Mouse (Mus musculus) stomach, embryonic 14.5 days (tissue): Measurements from ENCODE around the gene Gm48551. TPM values are rescaled to one million over a fixed set of nuclear protein-coding genes. Genes with fewer than 3 reads are reported as not detected.

ENCODE experiments used
- ATAC-seq: fragments of 200-750 bp; cut with Nextera tagmentation; 2 replicates; pipeline ENCODE4 v1.8.0; 2017; ENCODE audit warnings: low read depth, moderate TSS enrichment; ENCODE audit not compliant: insufficient number of reproducible peaks, insufficient read depth, low FRiP score
- H3K27ac ChIP-seq: fragments of 300-500 bp; sonication (generic); 2 replicates; pipeline ENCODE4 v1.5.1; 2014; ENCODE audit warnings: mild to moderate bottlenecking, low read length, moderate library complexity, mixed read lengths
- H3K27me3 ChIP-seq: fragments of 300-500 bp; sonication (generic); 2 replicates; pipeline ENCODE4 v1.6.1; 2014; ENCODE audit warnings: low read length, control low read depth, mixed read lengths; ENCODE audit not compliant: control insufficient read depth, insufficient read depth
- H3K36me3 ChIP-seq: fragments of 300-500 bp; sonication (generic); 2 replicates; pipeline ENCODE4 v1.6.1; 2014; ENCODE audit warnings: mild to moderate bottlenecking, control low read depth, low read length, moderate library complexity, mixed read lengths; ENCODE audit not compliant: control insufficient read depth, insufficient read depth
- H3K4me1 ChIP-seq: fragments of 300-500 bp; sonication (generic); 2 replicates; pipeline ENCODE4 v1.6.1; 2014; ENCODE audit warnings: low read length, control low read depth, mixed read lengths; ENCODE audit not compliant: control insufficient read depth, insufficient read depth
- H3K4me2 ChIP-seq: fragments of 300-500 bp; sonication (generic); replicated peaks from 2 replicates; pipeline ENCODE4 v1.6.1; 2014; ENCODE audit warnings: low read depth, low read length, control low read depth
- H3K4me3 ChIP-seq: fragments of 300-500 bp; sonication (generic); 2 replicates; pipeline ENCODE4 v1.5.1; 2014; ENCODE audit warnings: low read depth, low read length, control low read depth
- H3K9ac ChIP-seq: fragments of 300-500 bp; sonication (generic); replicated peaks from 2 replicates; pipeline ENCODE4 v1.6.1; 2014; ENCODE audit warnings: low read depth, mild to moderate bottlenecking, control low read depth, low read length, moderate library complexity, mixed read lengths
- H3K9me3 ChIP-seq: fragments of 300-500 bp; sonication (generic); 2 replicates; pipeline ENCODE4 v1.6.1; 2016; ENCODE audit warnings: low read depth, low read length, control low read depth; ENCODE audit not compliant: control insufficient read depth
- WGBS: fragments of 180-500 bp; shearing (Covaris S2); extraction: QIAGEN DNeasy Blood & Tissue Kit; methylation state at CpG from one replicate; pipeline ENCODE4 v1.1.7; 2014; 5-methylcytosine and 5-hydroxymethylcytosine counted together
- polyA plus RNA-seq: library from polyadenylated mRNA; unstranded; fragments of >200 nt; fragmentation: Nextera tagmentation; extraction: Ambion mirVana; gene quantifications from 2 replicates; pipeline ENCODE4 v1.2.1, GENCODE M21; 2014

Gene Gm48551
- polyA plus RNA-seq = 3.1 and 4.1 TPM in 2 replicates

DNA sequence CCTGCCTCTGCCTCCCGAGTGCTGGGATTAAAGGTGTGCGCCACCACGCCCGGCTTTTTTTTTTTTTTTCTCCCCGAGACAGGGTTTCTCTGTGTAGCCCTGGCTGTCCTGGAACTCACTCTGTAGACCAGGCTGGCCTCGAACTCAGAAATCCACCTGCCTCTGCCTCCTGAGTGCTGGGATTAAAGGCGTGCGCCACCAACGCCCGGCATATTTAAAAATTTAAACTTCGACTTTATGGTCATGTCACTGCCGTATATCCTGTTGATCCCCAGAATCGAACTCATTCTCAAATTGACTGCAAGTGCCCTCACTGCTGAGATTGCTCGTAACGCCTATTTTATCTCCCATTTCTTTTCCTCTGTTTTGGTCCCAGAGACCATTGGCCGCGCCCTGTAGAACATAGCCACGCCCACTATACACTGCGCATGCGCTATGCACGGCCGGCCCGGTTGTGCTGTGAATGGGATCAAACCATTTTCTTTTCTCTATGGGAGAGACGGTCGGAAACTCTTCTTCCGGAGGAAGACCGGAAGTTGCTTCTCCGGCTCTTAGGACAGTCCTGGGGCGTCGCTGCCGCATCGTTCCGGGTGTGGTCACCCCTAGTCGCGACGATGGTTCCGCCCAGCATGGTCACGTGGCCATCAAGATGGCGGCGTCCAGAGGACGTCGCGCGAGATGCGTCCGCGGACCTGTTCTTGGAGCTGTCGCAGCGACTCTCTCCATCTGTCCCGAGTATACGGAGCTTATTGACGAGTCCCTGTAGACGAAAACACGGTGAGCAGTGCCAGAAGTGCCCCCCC, at the start of gene Gm48551, which contains the start of gene Dohh:
TSS of gene Gm48551 (plus strand) at position 665 of the 803 bp plus-strand sequence.
TSS of gene Dohh (plus strand) at position 627 of the 803 bp plus-strand sequence.
- peak within 1 kb of the TSS; percentile 79; the same call in 1 of the 2 replicates for H3K27ac ChIP-seq
- 4% methylated on average over 52 of the region's 54 CpGs for WGBS
- H3K4me1 ChIP-seq = peaks cover 12% of the 10 kb centered on the region
- peaks cover 25% of the 10 kb centered on the region for H3K36me3 ChIP-seq
- peak within 1 kb of the TSS; percentile 80 for H3K9ac ChIP-seq
- ATAC-seq = peak; percentile 92
- peak within 1 kb of the TSS; percentile 96 for H3K4me3 ChIP-seq
- H3K9me3 ChIP-seq = no peaks in the 10 kb centered on the region
- H3K27me3 ChIP-seq = no peaks in the 10 kb centered on the region
- peak within 1 kb of the TSS; percentile 80 for H3K4me2 ChIP-seq

GRCm38 (mm10) chr10:81335393-81336340, 48.6 kb upstream of the Gm48551 start:
- Histone ChIP-seq H3K4me1 (peaks cover 25% of the 10 kb centered on the region), H3K4me3 (no peak overlapping the region)
- ATAC-seq = peak; percentile 31; the same call in 1 of the 2 replicates

GRCm38 (mm10) chr10:81336558-81336957, 47.7 kb upstream of the Gm48551 start:
- H3K36me3 ChIP-seq = no peaks in the 10 kb centered on the region; the same call in 1 of the 2 replicates
- no peaks in the 10 kb centered on the region for H3K9me3 ChIP-seq
- no peak overlapping the region for H3K9ac ChIP-seq
- peaks cover 26% of the 10 kb centered on the region for H3K4me1 ChIP-seq
- 94% methylated on average over 4 of the region's 4 CpGs for WGBS
- peaks cover 10% of the 10 kb centered on the region; the same call in 1 of the 2 replicates for H3K27me3 ChIP-seq
- H3K27ac ChIP-seq = peak overlapping the region; percentile 88
- H3K4me2 ChIP-seq = no peak overlapping the region
- no peak overlapping the region for H3K4me3 ChIP-seq
- no peak for ATAC-seq

More at GRCm38 (mm10) chr10:81335393-81336340, 48.6 kb upstream of the Gm48551 start:
- Histone ChIP-seq H3K4me2 (peak overlapping the region; percentile 27; the same call in 1 of the 2 replicates), H3K9ac (0 out of 2 replicates have a peak overlapping the region, but pooled peaks have one; percentile 10), H3K27ac (peak overlapping the region; percentile 88), H3K36me3 (no peaks in the 10 kb centered on the region; the same call in 1 of the 2 replicates), H3K27me3 (0 out of 2 replicates have a peak, but pooled peaks cover 7% of the 10 kb centered on the region), H3K9me3 (no peaks in the 10 kb centered on the region)
- WGBS = 35% methylated on average over 19 of the region's 19 CpGs

DNA sequence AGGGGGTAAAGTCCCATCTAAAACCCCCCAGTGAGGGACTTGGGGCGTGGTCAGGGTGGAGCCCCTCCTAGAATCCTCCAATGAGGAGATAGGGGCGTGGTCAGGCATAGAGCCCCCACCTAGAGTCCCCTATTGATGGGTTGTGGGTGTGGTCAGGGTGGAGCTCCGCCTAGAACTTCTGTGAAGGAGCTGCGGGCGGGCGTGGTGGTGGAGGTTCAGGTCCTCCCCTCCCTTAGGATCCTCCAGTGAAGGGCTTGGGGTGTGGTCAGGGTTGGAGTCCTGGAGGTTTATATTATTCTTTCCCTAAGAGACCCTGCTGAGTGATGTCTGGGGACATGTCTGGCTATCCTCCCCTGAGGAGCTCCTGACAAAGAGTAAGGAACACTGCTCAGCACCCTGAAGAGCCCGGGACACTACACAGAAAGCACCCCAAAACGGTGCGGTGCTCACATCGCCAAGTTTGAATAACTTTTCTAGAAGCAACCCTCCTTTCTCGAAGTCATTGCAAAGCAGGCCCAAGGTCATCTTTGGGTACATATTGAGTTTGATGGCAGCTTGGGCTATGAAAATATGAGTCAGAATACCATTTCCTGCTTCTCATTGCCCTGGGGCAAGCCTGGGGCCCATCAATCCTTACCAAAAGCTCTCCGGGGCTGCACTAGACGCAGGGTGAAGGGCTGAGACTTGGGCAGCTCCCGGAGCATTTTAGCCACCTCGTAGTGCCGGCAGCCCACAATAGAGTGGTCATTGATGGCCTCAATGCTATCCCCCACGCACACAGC, 43.5 kb upstream of the Gm48551 start:
- no peak; the same call in 1 of the 2 replicates for ATAC-seq
- Histone ChIP-seq H3K4me2 (no peak overlapping the region), H3K27me3 (peaks cover 26% of the 10 kb centered on the region), H3K4me1 (peaks cover 11% of the 10 kb centered on the region; the same call in 1 of the 2 replicates), H3K9ac (no peak overlapping the region), H3K4me3 (no peak overlapping the region), H3K36me3 (no peaks in the 10 kb centered on the region; the same call in 1 of the 2 replicates), H3K9me3 (no peaks in the 10 kb centered on the region), H3K27ac (no peak overlapping the region)
- WGBS = 40% methylated on average over 17 of the region's 17 CpGs

GRCm38 (mm10) chr10:81341333-81341949, 42.8 kb upstream of the Gm48551 start:
- Histone ChIP-seq H3K27me3 (peaks cover 26% of the 10 kb centered on the region), H3K9me3 (no peaks in the 10 kb centered on the region), H3K27ac (no peak overlapping the region), H3K4me3 (no peak overlapping the region), H3K9ac (no peak overlapping the region), H3K4me2 (no peak overlapping the region), H3K4me1 (0 out of 2 replicates have a peak, but pooled peaks cover 7% of the 10 kb centered on the region), H3K36me3 (no peaks in the 10 kb centered on the region; the same call in 1 of the 2 replicates)
- no peak; the same call in 1 of the 2 replicates for ATAC-seq
- WGBS = 34% methylated on average over 16 of the region's 16 CpGs

GRCm38 (mm10) chr10:81342686-81343505, 41.4 kb upstream of the Gm48551 start, which contains the start of gene Gipc3:
Gipc3 (minus strand) TSS chr10:81343266.
- Histone ChIP-seq H3K27me3 (peaks cover 26% of the 10 kb centered on the region), H3K4me3 (peak within 1 kb of the TSS; percentile 40), H3K4me1 (peaks cover 11% of the 10 kb centered on the region), H3K36me3 (no peaks in the 10 kb centered on the region; the same call in 1 of the 2 replicates), H3K9me3 (no peaks in the 10 kb centered on the region), H3K27ac (no peak within 1 kb of the TSS), H3K9ac (peak within 1 kb of the TSS; percentile 25; the same call in 1 of the 2 replicates), H3K4me2 (peak within 1 kb of the TSS; percentile 85)
- no peak for ATAC-seq
- 4% methylated on average over 60 of the region's 67 CpGs for whole genome bisulfite sequencing
